Mouse (Mus musculus) fat pad, adult 2 months (tissue): ENCODE results near the gene Cdk13.

Experiments
- DNase-seq: peaks from one replicate; pipeline ENCODE4 v3.0.0-alpha.2; 2011; ENCODE audit warnings: low read depth, low spot score; ENCODE audit errors: extremely low read depth

The Cdk13 gene

DNA sequence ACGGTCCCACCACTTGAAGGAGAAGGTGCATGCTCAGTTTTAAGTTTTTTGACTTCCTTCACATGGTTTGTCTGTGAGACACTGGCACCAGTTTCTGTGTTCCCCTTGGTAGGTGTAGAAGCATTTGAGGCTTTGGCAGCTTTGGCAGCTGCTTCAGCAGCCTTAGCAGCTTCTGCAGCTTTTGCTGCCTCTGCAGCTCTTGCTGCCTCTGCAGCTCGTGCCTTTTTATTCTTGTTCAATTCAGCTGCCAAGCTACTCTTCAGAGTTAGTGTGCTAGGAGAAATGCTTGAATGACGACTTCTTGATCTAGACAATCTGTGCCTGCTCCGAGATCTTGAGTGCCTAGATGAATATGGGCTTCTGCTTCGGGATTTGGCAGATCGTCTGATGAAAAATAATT, 32.3 kb downstream of the Cdk13 start:
- no peak for DNase-seq

DNA sequence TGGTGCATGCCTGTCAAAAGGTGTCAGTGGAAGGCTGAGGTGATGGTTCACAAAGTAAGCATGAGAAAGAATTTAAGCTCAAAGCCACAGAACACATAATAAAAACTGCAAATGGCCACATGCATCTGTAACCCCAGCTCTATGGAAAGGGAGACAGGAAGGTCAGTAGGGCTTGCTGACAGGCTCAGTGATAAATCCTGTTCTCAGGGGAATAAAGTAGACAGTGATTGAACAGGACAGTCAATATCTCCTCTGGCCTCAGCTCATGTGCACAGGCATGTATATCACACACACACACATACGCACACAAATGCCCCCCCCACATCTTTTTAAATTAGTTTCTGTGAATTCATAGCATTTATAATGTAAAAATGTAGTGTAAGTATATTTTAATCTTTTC, 42.5 kb downstream of the Cdk13 start:
- no peak for DNase-seq

DNA sequence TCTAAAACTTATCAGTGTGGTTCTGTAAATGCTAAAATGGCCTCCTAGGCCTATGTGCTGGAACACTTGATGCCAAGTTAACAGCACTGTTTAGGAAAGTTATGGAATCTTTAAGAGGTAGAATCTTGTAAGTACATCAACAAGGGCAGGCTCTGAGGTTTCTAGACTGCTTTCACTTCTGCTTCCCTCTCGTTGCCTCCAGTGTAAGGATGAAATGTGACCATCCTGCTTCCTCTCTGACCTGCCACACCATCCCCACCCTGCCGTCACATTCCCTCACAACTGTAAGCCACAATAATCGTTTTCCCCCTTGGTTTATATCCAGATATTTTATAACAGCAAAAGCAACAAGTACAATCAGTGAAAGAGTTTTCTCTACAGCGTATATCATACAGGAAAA, 49.9 kb downstream of the Cdk13 start:
- DNase-seq = no peak

DNA sequence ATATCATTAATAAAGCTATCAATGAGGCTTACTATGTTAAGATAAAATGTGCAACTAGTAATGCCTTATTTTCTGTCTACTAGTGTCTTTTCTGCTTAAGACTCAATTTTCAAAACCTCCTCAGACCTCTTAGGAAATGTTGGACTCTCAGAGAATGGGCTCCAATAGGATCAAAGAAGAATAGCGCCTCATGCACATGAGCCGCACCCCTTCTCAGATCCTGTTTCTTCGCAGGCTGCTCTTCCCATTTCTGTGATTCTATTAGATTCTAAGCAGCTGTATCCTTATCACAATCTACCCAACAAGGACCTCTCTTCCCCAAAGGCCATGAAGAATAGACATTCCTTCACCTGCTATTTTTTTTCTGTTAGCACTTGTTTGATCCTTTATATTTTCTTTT, 76.1 kb downstream of the Cdk13 start:
- DNase-seq = no peak

DNA sequence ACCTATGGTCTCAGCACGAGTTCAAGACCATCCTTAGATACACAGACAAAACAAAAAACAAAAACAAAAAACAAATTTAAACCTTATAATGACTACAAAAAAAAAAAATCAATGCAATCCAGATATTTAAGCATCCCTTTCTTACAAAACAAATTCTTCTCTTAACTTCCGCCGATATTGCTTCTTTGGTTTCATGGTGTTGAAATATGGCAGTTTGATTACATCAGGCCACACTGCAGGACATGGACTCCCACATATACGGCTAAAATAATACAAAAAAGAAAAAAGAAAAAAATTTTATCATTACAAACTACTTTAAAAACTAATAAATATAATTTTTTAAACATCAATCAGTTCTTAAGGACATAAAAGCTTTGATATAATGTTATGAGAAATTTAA, 77.0 kb downstream of the Cdk13 start:
- DNase-seq = no peak

DNA sequence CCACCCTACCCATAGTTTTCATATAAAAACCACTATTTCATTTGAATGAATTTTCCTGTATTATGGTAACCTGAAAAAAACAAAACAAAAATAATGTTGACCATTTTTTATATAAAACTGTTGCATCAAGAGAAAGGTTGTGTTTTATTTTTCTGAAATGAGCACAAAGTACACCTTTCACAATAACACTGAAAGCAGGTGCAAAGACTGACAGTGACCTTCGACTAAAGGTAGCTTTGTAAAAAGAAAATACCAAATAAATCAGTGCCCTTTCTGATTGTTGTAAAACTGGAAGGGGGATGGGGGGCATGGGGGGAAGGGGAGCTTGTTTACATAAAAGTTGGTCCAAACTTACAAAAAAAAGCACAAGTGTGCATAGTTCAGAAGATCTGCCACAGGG, 87.5 kb downstream of the Cdk13 start:
- no peak for DNase-seq

DNA sequence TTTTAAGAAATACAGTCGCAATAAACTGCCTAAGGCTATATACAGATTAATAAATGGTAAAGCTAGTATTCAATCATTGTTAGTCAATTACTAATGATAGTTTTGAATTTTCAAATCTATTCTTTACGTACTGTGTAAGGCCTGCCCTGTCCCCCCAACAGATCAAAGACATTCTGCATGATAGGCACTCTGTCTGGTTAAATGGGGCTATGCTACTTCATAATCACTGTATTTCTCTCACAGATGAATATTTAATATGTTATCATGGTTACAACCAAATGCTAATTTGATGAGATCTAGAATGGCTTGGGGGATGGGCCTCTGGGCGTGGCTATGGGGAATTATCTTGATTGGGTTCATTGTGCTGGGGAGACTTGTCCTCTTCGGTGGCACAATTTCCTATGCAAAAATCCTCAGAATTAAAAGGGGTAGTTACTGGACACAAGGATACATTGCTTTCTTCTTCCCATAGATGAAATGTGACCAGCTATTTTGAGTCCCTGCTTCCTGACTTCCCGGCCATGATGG, 96.0 kb downstream of the Cdk13 start:
- DNase-seq = no peak

DNA sequence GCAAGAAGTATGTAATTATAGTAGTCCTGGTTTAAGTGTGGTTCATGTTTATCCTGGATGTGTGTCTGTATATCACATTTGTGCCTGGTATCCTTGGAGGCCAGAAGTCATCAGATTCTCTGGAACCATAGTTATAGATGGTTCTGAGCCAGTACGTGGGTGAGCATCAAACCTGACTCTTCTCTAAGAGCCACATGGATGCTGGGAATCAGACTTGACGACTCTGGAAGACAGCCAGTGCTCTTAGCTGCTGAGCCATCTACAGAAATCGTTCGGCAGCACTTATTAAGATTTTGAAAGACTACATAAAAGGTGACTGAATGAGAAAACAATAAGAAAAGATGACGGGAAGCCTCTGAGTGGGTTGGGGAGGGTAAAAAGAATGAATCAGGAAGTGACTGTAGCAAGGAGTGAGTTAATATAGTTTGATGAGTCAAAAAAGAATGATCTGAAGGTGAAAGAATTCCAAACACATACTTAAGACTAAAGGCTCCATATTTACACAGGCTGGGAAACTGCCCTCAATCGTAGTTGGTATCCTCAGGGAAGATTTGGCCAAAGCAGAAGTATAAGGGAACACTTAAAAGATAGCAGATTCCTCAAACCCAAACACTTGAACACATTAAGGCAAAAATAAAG, 99.6 kb downstream of the Cdk13 start:
- no peak for DNase-seq

DNA sequence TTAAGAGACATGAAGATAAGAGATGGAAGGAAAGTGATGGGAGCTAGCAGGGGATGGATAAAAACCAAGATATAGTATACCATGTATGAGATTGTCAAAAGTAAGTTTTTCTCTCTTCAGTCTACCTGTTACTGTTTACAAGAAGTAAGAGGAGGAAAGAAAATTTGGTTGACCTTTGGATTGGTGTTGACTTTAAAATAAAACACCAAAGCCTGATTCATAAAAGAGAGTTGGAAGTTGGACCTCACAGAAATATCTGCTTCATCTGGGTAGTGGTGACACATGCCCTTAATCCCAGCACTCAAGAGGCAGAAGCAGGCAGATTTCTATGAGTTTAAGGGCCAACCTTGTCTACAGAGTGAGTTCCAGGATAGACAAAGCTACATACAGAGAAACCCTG, 102.6 kb downstream of the Cdk13 start:
- DNase-seq = no peak

DNA sequence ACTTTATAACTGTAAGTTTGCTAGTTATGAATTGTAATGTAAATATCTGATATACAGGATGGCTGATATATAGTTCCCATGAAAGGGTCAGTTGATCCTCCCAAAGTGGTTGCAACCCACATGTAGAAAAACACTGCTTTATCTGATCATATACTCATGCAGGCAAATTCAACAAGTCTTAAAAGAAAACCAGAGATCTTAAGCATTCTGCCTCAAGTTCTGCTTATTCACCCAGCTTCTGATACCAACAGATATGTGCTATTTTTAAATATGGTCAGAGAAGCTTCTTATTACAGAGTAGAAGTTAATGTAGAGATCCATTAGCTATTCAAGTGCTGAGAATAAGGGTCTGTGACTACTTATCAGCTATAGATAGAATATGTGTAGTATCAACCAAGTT, 103.6 kb downstream of the Cdk13 start:
- DNase-seq = no peak

DNA sequence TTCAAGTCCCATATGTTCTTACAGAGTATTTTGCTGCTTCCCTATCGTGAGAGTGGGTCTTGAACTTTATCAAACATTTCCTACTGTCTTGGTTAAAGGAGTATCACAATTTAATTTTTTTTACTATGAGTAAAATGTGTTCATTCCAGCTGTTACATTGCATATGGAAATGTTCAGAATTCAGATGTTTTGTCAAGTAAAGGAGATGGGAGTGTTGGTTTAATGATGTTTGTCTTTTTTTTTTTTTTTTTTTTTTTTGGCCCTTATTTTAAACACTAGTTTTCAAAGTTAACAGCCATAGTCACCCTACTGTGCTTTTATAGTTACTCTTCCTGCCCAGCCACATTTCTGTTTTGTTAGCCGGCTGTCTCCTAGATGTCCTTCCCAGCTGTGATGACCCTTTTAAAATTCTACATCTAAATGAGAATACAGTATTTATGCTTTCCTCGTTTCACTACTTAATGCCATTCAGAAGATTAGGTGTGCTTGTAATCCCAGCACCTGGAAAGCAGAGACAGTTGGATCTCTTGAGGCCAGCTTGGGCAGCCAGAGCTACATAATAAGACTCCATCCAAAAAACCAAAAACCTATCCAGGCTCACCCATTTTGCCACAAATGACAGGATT, 104.7 kb downstream of the Cdk13 start:
- DNase-seq = no peak

DNA sequence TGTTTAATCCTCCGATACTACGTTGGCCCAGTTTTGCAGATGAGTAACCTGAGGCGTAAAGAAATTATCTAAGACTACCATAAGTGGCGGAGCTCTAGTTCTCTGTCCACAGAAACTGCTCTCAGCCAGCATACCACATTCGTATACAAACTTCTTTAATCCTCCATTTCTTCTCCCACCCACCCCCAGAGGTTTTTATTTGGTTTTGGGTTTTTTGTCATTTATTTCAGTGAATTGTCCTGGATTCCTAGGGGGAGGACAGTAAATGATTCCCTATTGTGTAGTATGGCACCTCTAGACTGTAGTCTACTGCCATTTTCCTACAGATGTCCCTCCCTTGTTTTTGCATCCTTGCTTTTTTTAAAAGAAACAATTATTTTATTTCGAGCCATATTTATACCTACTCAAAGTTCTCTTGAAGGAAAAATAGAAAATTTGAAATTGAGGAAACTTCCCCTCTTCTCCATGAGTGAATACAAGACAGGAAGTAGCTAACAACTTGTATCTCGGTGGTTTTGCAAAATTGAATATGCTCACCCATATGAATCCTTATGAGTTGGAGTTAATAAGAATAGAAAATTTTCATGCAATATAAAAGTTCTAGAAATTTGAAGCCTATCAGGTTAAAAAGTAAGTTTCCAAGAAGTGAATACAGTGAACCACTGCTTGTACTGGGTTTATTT, 108.9 kb downstream of the Cdk13 start:
- no peak for DNase-seq

DNA sequence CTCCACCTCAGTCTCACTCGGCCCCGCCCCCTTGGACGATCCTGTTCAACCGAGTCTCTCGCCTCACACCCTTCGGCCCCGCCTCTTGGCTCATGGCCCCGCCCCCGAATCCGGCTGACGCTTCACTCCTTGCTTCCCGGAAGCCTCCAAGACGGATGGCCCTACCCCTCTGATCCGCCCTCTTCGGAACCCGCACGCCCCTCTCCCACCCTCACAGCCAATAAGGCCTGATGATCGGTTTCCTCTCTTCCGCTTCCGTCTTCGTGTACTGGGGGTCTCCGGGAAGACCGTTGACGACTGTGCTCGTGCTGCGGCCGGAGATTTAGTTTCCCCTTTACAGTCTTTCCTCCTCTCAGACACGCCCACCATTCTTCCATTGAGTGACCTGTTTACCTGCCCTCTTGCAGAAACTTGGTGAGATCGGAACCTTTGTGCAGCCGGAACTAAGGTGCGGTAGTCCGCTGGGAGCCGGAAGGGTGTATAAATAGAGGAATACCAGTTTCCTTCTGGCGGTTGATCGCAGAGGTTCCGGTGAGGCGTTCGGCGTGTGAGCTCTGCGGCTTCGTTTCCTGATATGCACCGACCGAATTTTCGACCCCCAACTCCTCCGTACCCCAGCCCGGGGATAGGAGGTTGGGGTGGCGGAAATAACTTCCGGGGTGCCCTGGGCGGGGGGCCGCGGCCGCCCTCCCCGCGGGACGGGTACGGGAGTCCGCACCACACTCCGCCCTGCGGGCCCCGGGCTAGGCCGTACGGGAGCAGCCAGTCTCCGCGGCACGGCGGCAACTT, 109.8 kb downstream of the Cdk13 start, which contains the start of the genes Mplkip and Sugct:
Gene Mplkip (plus strand): TSS at position 282 of the 789 bp plus-strand sequence.
Gene Sugct (minus strand): TSS at position 643 of the 789 bp plus-strand sequence.
- peak; percentile 81 for DNase-seq

DNA sequence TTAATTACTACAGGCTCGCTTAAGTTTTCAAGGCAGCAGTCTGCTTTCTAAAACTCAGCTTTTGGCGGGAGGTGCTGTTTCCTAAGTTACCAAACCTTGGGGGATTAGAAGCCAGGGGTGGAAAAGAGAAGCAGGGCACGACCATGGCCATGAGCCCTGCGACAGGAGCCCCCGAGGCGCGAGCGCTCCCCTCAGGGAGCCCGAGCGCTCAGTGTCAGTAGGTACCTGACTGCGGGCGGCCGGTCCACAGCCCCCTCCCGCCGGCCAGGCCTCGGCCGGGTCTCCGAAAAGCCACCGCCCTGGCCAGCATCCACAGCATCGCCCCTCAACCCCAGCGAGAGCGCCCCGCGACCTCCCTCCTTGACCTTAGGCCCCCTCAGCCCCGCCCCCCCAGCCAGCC, 110.5 kb downstream of the Cdk13 start:
- DNase-seq = no peak

DNA sequence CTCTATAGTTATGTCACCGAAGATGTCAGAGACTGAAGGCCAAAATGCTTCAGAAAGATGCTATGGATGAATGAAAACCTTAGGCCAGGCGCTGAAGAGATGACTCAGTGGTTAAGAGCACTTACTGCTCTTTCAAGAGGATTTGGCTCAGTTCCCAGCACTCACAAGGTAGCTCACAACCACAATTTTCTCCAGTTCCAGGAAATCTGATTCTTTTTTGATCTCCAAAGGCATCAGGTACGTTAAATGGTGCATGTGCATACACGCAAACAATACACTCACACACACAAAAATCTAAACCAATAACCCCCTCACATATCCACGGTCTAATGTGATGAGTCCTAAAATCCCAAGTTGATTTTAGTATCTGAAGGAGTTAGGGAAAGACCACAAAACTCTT, 111.1 kb downstream of the Cdk13 start:
- no peak for DNase-seq

DNA sequence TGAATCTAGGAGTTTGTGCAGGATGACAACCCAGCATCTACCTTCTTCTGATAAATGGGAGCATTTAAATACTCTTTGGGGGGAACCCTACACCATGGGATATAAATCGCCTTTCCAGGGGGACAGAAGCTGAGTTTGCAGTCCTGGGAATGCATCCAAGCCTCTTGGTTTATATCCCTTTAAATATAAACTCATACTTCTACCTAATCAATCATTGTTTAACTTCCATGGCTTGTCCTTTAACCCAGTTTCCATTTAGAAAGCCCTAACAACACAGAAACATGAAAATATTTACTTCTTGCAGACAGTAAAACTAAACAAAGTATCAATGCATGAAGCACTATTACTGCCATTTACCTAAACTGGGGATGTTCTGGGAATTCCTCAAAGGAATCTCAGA, 113.5 kb downstream of the Cdk13 start:
- no peak for DNase-seq

DNA sequence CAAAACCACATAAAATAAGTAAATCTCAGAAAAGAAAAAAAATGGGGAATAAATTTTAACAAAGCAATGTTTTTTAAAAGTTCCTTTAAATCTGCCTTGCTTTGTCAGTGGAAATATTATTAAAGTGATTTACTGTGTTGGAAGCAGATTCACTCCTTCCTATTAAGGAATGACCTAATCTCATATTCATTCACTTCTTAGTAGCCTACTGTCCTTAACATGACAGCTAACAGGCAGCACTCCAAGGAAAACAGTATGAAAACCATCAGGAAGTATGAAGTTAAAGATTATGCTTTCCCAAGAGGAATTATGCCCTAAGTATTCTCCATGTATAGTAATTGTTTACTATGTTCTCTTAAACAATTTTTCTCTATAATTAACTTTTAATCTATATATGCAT, 114.2 kb downstream of the Cdk13 start:
- no peak for DNase-seq

DNA sequence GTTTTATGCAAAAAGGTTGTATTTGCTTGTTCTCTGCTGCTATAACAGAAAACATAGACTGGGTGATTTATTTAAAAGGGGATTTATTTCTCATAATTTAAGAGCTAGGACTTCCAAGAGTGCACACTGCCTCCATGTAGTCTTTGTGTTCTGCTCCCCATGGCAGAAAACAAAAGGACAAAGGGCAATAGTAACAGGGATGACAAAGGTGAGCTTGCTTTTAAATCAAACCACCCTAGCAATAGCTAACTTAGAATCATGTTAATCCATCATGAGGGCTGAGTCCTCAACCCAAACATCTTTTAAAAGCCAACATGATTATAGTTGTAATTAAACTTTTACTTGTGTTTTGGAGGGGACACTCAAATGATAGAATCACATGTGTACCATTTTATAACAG, 115.4 kb downstream of the Cdk13 start:
- no peak for DNase-seq

DNA sequence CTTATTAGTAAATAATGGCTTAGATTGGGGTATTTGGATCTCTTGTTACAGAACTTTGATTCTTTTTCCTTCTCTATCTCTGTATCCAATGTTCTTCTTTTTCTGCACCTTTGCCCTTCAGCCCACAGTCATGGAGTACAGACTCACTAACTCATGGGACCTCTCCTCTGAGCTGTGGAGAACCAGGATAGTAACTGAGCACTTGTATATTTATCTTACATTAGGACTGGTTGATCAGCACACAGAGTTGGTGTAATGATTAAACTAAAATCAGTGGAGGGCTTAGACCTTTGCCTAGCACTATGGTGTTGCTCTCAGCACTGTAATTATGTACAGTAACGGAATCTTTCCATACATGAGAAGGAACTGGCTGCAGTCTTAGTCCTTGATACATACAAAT, 133.8 kb downstream of the Cdk13 start:
- no peak for DNase-seq

DNA sequence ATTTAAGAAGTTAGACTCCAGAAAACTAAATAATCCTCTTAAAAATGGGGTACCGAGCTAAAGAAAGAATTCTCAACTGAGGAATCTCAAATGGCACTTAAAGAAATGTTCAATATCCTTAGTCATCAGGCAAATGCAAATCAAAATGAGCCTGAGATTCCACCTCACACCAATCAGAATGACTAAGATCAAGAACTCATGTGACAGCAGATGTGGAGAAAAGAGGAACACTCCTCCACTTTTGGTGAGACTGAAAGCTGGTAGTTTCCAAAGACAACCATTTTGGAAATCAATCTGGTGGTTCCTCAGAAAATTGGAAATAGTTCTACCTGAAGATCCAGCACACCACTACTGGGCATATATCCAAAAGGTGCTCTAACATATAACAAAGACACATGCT, 137.5 kb downstream of the Cdk13 start:
- no peak for DNase-seq
